Mouse (Mus musculus): ENCODE data around the gene Nxpe5. TPM values are rescaled to one million over a fixed set of nuclear protein-coding genes. Genes with fewer than 3 reads are reported as not detected.
A peak's percentile ranks its signal among the peaks of the same experiment; 100 is the strongest.

The Nxpe5 gene
- polyA plus RNA-seq, 1 experiment from 2014 or later: 0.58 TPM

DNA sequence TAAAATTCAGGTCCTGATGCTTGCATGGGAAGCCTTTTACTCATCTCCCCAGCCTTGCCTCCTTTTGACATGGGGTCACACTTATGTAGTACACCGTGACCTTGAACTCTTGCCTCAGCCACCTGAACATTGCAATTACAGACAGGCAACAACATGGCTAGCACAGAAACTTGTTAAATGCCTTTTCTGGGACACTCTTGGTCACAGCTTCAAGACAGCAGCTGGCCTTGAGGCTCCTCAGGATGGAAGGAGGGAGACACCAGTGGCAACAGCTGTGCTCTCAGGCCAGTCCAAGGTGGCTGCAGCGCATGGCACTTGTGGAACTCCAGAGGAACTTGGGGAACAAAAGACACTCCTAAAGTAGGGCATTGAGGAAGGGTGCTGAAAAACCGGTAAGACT is 41.4 kb downstream of the Nxpe5 start:
- H3K4me3 ChIP-seq (ENCODE audit: low read depth, low read length): no peak overlapping the region
- TF ChIP-seq CTCF (IDR thresholded peaks at IDR 0.05; ENCODE audit: low read depth): no peak
- no peak for TF ChIP-seq EP300 (IDR thresholded peaks at IDR 0.05; ENCODE audit: low read depth)
- ATAC-seq (no peak), DNase-seq (no peak)
- no peak overlapping the region for H3K9ac ChIP-seq (replicated peaks)
- peaks cover 12% of the 10 kb centered on the region; the same call in 1 of the 2 replicates for H3K27me3 ChIP-seq (ENCODE audit: insufficient read depth, low read length)
- H3K4me2 ChIP-seq (ENCODE audit: low read depth, low read length): no peak overlapping the region
- no peak overlapping the region for H3K27ac ChIP-seq (ENCODE audit: low read depth)
- no peaks in the 10 kb centered on the region for H3K9me3 ChIP-seq (ENCODE audit: low read length)
- 85% methylated on average over 3 of the region's 3 CpGs for WGBS (ENCODE audit: insufficient replicate concordance)
- H3K36me3 ChIP-seq (replicated peaks; ENCODE audit: insufficient read depth, low read length): peaks cover 3% of the 10 kb centered on the region; the same call in 1 of the 2 replicates
- peaks cover 26% of the 10 kb centered on the region for H3K4me1 ChIP-seq (ENCODE audit: insufficient read depth)

DNA sequence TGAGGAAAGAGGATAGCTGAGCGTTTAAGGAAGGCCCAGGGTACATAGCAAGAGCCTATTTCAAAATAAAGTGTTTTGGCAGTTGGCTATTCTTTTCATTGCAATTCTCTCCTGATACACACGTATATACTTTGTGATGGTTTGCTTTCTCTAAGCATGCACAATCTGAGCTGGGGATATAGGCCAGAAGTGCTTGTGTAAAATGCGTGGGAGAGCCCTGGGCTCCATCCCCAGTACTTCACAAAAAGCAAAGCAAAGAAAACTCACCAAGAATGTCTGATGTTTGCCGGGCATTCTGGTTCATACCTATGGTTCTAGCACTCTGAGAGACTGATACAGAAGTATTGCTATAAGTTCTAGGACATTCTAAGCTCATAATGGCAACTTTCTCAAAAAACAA is 43.3 kb downstream of the Nxpe5 start:
- DNase-seq: peak; percentile 0
- Histone ChIP-seq H3K27ac (ENCODE audit: low read depth) (no peak overlapping the region), H3K27me3 (ENCODE audit: insufficient read depth, low read length) (peaks cover 23% of the 10 kb centered on the region; the same call in 1 of the 2 replicates), H3K9me3 (ENCODE audit: low read length) (no peaks in the 10 kb centered on the region), H3K4me3 (ENCODE audit: low read depth, low read length) (no peak overlapping the region), H3K9ac (replicated peaks) (no peak overlapping the region), H3K4me2 (ENCODE audit: low read depth, low read length) (no peak overlapping the region), H3K4me1 (ENCODE audit: insufficient read depth) (peaks cover 12% of the 10 kb centered on the region), H3K36me3 (replicated peaks; ENCODE audit: insufficient read depth, low read length) (peaks cover 3% of the 10 kb centered on the region; the same call in 1 of the 2 replicates)
- TF ChIP-seq CTCF (IDR thresholded peaks at IDR 0.05; ENCODE audit: low read depth) (no peak), EP300 (IDR thresholded peaks at IDR 0.05; ENCODE audit: low read depth) (no peak)
- no peak for ATAC-seq
- WGBS (ENCODE audit: insufficient replicate concordance): 68% methylated on average over 4 of the region's 4 CpGs

DNA sequence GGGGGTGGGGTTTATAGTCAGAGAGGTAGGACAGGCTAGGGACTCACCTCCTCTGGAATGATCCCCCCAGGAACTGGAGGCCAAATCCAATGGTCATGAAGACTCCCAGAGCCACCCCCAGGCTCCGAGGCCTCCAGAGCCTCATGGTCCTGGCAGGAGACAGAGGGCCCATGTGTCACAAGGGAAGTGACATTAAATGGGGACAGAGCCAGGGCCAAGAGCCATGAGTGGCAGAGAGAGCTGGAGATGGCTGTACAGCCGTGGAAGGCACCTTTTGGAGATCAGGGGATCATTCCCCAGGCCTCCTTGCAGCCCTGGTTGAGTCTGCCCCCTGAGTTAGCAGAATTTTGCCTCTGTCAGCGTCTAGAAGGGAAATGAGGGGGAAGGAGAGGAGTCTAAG is 45.5 kb downstream of the Nxpe5 start:
- 51% methylated on average over 3 of the region's 3 CpGs for WGBS (ENCODE audit: insufficient replicate concordance)
- TF ChIP-seq EP300 (IDR thresholded peaks at IDR 0.05; ENCODE audit: low read depth) (no peak), CTCF (IDR thresholded peaks at IDR 0.05; ENCODE audit: low read depth) (no peak)
- peaks cover 23% of the 10 kb centered on the region; the same call in 1 of the 2 replicates for H3K27me3 ChIP-seq (ENCODE audit: insufficient read depth, low read length)

DNA sequence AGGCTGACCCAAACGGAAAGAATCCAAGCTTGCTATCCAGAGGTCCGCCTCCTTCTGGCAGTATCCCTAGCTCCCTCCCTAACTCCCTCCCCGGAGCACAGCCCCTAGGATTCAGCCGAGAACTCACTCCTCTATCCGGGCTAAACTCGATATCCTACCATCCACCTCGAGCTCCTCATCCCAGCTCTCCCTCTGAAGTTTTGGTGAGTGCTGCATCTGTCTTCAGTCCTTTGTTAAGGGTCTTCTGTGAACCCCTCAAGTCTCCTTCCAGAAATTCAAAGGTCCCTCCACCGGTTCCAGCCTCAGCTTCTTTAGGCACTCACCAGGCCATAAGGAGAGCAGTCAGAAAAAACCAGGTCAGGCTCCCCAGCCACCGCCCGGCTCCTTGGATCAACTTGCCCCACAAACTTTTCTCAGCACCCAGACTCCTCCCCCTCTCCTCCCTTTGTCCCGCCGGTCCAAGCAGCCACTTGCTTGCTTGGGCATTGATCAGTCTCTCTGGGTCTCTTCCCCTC is 46.8 kb downstream of the Nxpe5 start, which contains the start of gene Gal3st4:
Gene Gal3st4, minus strand, starts transcription at position 432 of the 515 bp plus-strand sequence.
- no peak within 1 kb of the TSS for H3K4me2 ChIP-seq (ENCODE audit: low read depth, low read length)

More for the DNA sequence above, 45.5 kb downstream of the Nxpe5 start:
- Histone ChIP-seq H3K4me3 (ENCODE audit: low read depth, low read length) (no peak overlapping the region), H3K9me3 (ENCODE audit: low read length) (no peaks in the 10 kb centered on the region), H3K4me1 (ENCODE audit: insufficient read depth) (no peaks in the 10 kb centered on the region), H3K4me2 (ENCODE audit: low read depth, low read length) (no peak overlapping the region), H3K27ac (ENCODE audit: low read depth) (no peak overlapping the region), H3K9ac (replicated peaks) (no peak overlapping the region), H3K36me3 (replicated peaks; ENCODE audit: insufficient read depth, low read length) (no peaks in the 10 kb centered on the region; the same call in 1 of the 2 replicates)
- no peak for ATAC-seq
- DNase-seq: no peak

DNA sequence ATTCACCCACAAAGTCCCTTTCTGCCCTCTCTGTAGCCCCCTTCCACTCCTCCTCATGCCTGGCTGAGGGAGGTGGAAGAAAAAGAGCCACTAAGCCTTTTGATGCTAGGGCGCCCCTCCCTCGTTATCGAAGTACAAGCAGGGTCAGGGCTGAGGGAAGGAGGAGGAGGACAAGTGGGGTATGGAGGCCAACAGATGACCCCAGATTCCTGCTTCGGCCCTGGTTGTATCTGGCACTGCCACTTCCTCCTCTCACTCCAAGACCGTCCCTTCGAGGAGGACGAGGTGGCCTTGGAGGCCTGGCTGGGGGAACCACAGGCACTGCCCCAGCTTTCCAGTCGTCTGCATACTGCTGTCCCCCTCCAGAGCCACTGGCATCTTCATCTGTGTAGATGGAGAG is 48.5 kb downstream of the Nxpe5 start:
- ATAC-seq (no peak), DNase-seq (no peak)
- TF ChIP-seq EP300 (IDR thresholded peaks at IDR 0.05; ENCODE audit: low read depth) (no peak), CTCF (IDR thresholded peaks at IDR 0.05; ENCODE audit: low read depth) (no peak)
- Histone ChIP-seq H3K9me3 (ENCODE audit: low read length) (no peaks in the 10 kb centered on the region), H3K36me3 (replicated peaks; ENCODE audit: insufficient read depth, low read length) (no peaks in the 10 kb centered on the region), H3K9ac (replicated peaks) (no peak overlapping the region), H3K27ac (ENCODE audit: low read depth) (no peak overlapping the region), H3K27me3 (ENCODE audit: insufficient read depth, low read length) (peaks cover 23% of the 10 kb centered on the region; the same call in 1 of the 2 replicates), H3K4me2 (ENCODE audit: low read depth, low read length) (no peak overlapping the region), H3K4me3 (ENCODE audit: low read depth, low read length) (no peak overlapping the region), H3K4me1 (ENCODE audit: insufficient read depth) (no peaks in the 10 kb centered on the region)
- 59% methylated on average over 8 of the region's 8 CpGs for WGBS (ENCODE audit: insufficient replicate concordance)

More for the DNA sequence above, 46.8 kb downstream of the Nxpe5 start, which contains the start of gene Gal3st4:
- TF ChIP-seq CTCF (IDR thresholded peaks at IDR 0.05; ENCODE audit: low read depth) (no peak), EP300 (IDR thresholded peaks at IDR 0.05; ENCODE audit: low read depth) (no peak)
- no peak within 1 kb of the TSS for H3K9ac ChIP-seq (replicated peaks)
- no peaks in the 10 kb centered on the region for H3K4me1 ChIP-seq (ENCODE audit: insufficient read depth)
- no peak within 1 kb of the TSS for H3K4me3 ChIP-seq (ENCODE audit: low read depth, low read length)
- WGBS (ENCODE audit: insufficient replicate concordance): 18% methylated on average over 12 of the region's 12 CpGs
- H3K27me3 ChIP-seq (ENCODE audit: insufficient read depth, low read length): peaks cover 23% of the 10 kb centered on the region; the same call in 1 of the 2 replicates
- ATAC-seq: no peak
- H3K36me3 ChIP-seq (replicated peaks; ENCODE audit: insufficient read depth, low read length): no peaks in the 10 kb centered on the region
- DNase-seq: no peak
- no peak within 1 kb of the TSS for H3K27ac ChIP-seq (ENCODE audit: low read depth)
- H3K9me3 ChIP-seq (ENCODE audit: low read length): no peaks in the 10 kb centered on the region

DNA sequence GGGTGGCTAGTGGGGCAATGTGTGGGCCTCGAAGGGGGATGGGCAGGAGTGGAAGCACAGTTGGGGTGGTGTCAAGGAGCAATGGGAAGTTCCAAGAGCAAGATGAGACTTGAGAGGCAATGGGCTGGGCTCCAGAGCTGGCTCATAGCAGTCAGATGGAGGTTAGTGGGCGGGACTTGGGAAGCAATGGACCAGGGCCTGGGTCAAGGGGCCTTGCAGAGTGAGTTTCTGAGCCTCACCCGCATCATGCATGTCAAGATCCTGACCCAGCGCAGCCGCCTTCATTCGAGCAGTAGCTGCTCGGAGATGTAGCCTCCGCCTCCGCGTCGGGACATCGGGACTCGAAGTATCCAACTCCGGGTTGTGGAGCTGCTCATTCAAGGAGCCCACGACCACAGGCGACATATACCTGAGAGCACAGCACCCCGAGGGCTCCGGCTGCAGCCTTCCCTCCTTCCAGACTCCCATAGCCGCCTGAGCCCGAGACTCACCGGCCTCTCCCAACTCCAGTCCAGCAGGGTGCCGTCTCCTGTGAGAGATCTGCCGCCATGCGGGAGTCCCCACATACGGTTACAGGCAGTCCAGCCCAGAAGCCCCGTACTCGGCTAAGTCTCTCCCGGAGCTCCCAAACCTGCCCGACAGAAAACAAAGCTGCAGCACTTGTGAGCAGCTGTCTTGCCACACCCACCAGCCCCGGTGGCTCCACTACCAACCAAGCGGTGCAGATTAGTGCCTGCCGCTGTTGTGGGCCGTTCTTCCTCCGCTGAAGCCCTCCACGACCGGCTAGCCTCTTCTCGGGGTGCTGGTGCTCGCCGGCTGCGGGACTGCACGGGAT is 49.7 kb downstream of the Nxpe5 start:
- peaks cover 23% of the 10 kb centered on the region; the same call in 1 of the 2 replicates for H3K27me3 ChIP-seq (ENCODE audit: insufficient read depth, low read length)
- H3K36me3 ChIP-seq (replicated peaks; ENCODE audit: insufficient read depth, low read length): no peaks in the 10 kb centered on the region
- no peak overlapping the region for H3K27ac ChIP-seq (ENCODE audit: low read depth)
- H3K4me1 ChIP-seq (ENCODE audit: insufficient read depth): peaks cover 10% of the 10 kb centered on the region
- H3K9me3 ChIP-seq (ENCODE audit: low read length): 0 out of 2 replicates have a peak, but pooled peaks cover 2% of the 10 kb centered on the region
- DNase-seq (no peak), ATAC-seq (no peak)
- no peak overlapping the region for H3K4me2 ChIP-seq (ENCODE audit: low read depth, low read length)
- no peak overlapping the region for H3K9ac ChIP-seq (replicated peaks)
- WGBS (ENCODE audit: insufficient replicate concordance): 64% methylated on average over 41 of the region's 41 CpGs
- no peak overlapping the region for H3K4me3 ChIP-seq (ENCODE audit: low read depth, low read length)
- no peak for TF ChIP-seq CTCF (IDR thresholded peaks at IDR 0.05; ENCODE audit: low read depth)
- no peak for TF ChIP-seq EP300 (IDR thresholded peaks at IDR 0.05; ENCODE audit: low read depth)

All from liver, postnatal 0 days (tissue).